26 mouse cellular contexts compared by ENCODE assay signal in the genomic region with DNA sequence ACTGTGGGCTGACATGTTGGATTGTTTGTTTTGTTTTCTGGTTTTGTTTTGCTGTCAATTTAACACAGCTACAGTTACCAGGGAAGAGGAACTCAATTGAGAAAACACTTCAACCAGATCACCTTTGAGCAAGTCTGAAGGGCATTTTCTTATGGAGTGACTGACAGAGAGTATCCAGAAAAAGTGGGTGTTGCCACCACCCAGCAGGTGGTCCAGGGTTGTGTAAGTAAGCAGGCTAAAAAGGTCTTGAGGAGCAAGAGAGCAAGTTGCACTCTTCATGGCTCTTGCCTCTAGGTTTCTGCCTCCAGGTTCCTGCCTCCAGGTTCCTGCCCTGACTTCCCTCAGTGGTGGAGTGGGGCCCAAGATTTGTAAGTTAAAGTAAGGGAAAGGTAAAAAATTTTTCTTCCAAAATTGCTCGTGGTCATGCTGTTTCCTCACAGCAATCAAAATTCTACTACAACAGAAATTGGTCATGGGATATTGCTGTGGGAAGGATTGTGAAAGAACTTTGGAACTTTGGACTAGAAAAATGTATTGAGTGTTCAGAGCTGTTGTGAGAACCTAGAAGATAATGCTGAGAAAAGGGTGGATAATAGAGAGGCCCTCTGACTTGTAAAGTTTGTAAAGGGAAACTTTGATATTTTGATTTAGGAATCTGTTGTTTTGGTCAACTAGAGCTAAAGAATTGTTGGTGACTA.
DNase-seq lines count a peak whose midpoint lies in the region; ATAC-seq and TF ChIP-seq lines count a peak whose summit lies in the region.
"Had no signal": no experiment of that assay in that cellular context is flagged by ENCODE, and none has a peak within 500 bp of the region (broad histone marks: within the 10 kb centered on the region; RNA-seq: fewer than 3 reads in every experiment).

No protein-coding gene starts in this region.

- 0 out of 2 replicates have a peak overlapping the region, but pooled peaks have one; percentile 10 for H3K27ac ChIP-seq in intestine, postnatal 0 days (ENCODE audit: low read depth, low read length)
- H3K27ac ChIP-seq in thymus, adult 2 months (ENCODE audit: control insufficient read depth, insufficient read depth, low read length), result no peak overlapping the region
- H3K27ac ChIP-seq in kidney, embryonic 14.5 days (ENCODE audit: low read depth, low read length), result no peak overlapping the region
- H3K27ac ChIP-seq: gastrocnemius, adult 2 months; heart, embryonic 15.5 days; hindbrain, embryonic 14.5 days; hindbrain, postnatal 0 days had no signal

- H3K9ac ChIP-seq in intestine, postnatal 0 days (ENCODE audit: low read depth, low read length), result no peak overlapping the region
- no peak overlapping the region for H3K9ac ChIP-seq in kidney, embryonic 14.5 days (ENCODE audit: low read depth, low read length)
- H3K9ac ChIP-seq: forebrain, postnatal 0 days; heart, embryonic 12.5 days; heart, embryonic 15.5 days; hindbrain, embryonic 14.5 days had no signal

- 33% methylated on average over 1 of the region's 1 CpGs for WGBS in intestine, postnatal 0 days
- 85% methylated on average over 1 of the region's 1 CpGs for WGBS in thymus, adult 2 months
- WGBS in kidney, embryonic 14.5 days, result 94% methylated on average over 1 of the region's 1 CpGs

- no peaks in the 10 kb centered on the region for H3K27me3 ChIP-seq in intestine, postnatal 0 days (replicated peaks; ENCODE audit: control insufficient read depth, insufficient read depth, low read length)
- no peaks in the 10 kb centered on the region for H3K27me3 ChIP-seq in thymus, adult 2 months (ENCODE audit: control insufficient read depth, insufficient read depth, low read length)
- no peaks in the 10 kb centered on the region for H3K27me3 ChIP-seq in kidney, embryonic 14.5 days (ENCODE audit: control insufficient read depth, insufficient read depth, low read length)
- H3K27me3 ChIP-seq: CH12.LX; heart, embryonic 12.5 days; heart, embryonic 15.5 days had no signal

- H3K9me3 ChIP-seq in intestine, postnatal 0 days (ENCODE audit: control insufficient read depth), result no peaks in the 10 kb centered on the region
- H3K9me3 ChIP-seq in kidney, embryonic 14.5 days (ENCODE audit: control insufficient read depth, low read length), result no peaks in the 10 kb centered on the region
- H3K9me3 ChIP-seq: heart, embryonic 12.5 days; heart, embryonic 15.5 days had no signal

- no peaks in the 10 kb centered on the region for H3K36me3 ChIP-seq in intestine, postnatal 0 days (ENCODE audit: control insufficient read depth, insufficient read depth)
- no peaks in the 10 kb centered on the region for H3K36me3 ChIP-seq in thymus, adult 2 months (ENCODE audit: control insufficient read depth, insufficient read depth, low read length)
- no peaks in the 10 kb centered on the region for H3K36me3 ChIP-seq in kidney, embryonic 14.5 days (ENCODE audit: control insufficient read depth, insufficient read depth, low read length)
- H3K36me3 ChIP-seq: heart, embryonic 12.5 days; heart, embryonic 15.5 days had no signal

- ATAC-seq in intestine, postnatal 0 days, result 0 out of 2 replicates have a peak, but pooled peaks have one; percentile 59
- ATAC-seq in kidney, embryonic 14.5 days (ENCODE audit: low FRiP score, low TSS enrichment), result no peak
- ATAC-seq: forebrain, embryonic 14.5 days; forebrain, postnatal 0 days; hindbrain, postnatal 0 days; inflammation-experienced regulatory T-cells, adult 6 months had no signal

- TF ChIP-seq CTCF in intestine, postnatal 0 days (IDR thresholded peaks at IDR 0.05; ENCODE audit: low read depth), result no peak
- TF ChIP-seq CTCF in thymus, adult 2 months (IDR thresholded peaks at IDR 0.05; ENCODE audit: borderline replicate concordance, control insufficient read depth, extremely low read depth, insufficient read depth, low read length, poor library complexity), result no peak

- H3K4me3 ChIP-seq in intestine, postnatal 0 days (ENCODE audit: low read depth, low read length), result no peak overlapping the region
- no peak overlapping the region for H3K4me3 ChIP-seq in thymus, adult 2 months (ENCODE audit: control insufficient read depth, insufficient read depth, low read length)
- no peak overlapping the region for H3K4me3 ChIP-seq in kidney, embryonic 14.5 days (ENCODE audit: low read length)
- H3K4me3 ChIP-seq: gastrocnemius, adult 2 months; heart, embryonic 12.5 days; heart, embryonic 15.5 days had no signal

- no peak overlapping the region for H3K4me2 ChIP-seq in intestine, postnatal 0 days (replicated peaks; ENCODE audit: low read depth)
- H3K4me2 ChIP-seq in kidney, embryonic 14.5 days (replicated peaks; ENCODE audit: low read depth, low read length), result no peak overlapping the region
- H3K4me2 ChIP-seq: heart, embryonic 12.5 days; heart, embryonic 15.5 days; hindbrain, embryonic 14.5 days had no signal

- H3K4me1 ChIP-seq in intestine, postnatal 0 days (replicated peaks; ENCODE audit: control insufficient read depth, insufficient read depth, low read length), result 0 out of 2 replicates have a peak, but pooled peaks cover 4% of the 10 kb centered on the region
- no peaks in the 10 kb centered on the region for H3K4me1 ChIP-seq in thymus, adult 2 months (replicated peaks; ENCODE audit: control insufficient read depth, insufficient read depth, low read length)
- no peaks in the 10 kb centered on the region for H3K4me1 ChIP-seq in kidney, embryonic 14.5 days (ENCODE audit: control insufficient read depth, insufficient read depth, low read length)

- TF ChIP-seq POLR2A in thymus, adult 2 months (IDR thresholded peaks at IDR 0.05; ENCODE audit: control insufficient read depth, extremely low read depth, insufficient read depth, low read length, poor library complexity), result no peak

- DNase-seq in ES-CJ7 (ENCODE audit: low read depth, low spot score) (peak; percentile 38), R1 (ENCODE audit: low read depth, low spot score) (peak; percentile 49)
- peak; percentile 31 for DNase-seq in fibroblast of lung, adult 2 months (ENCODE audit: low read depth)
- no peak for DNase-seq in thymus, adult 2 months
- DNase-seq in yolk sac, embryonic 10.5 days (ENCODE audit: low spot score), result no peak
- DNase-seq: adrenal gland, adult 8-10 months; adrenal gland, postnatal 25 days; B cell, adult 2 months; cerebellum, adult 18-20 months; cerebellum, adult 9-10 months; cerebellum, postnatal 14 days; forebrain, postnatal 0 days; gastrocnemius, adult 2 months; gastrocnemius, postnatal 14 days; heart, adult 11 months; heart, postnatal 10 days; heart, postnatal 4 days had no signal

Comparison
In these comparisons a context has a peak if more than half of its experiments do, and no peak if none do; other contexts are left out.
1. DNase-seq: peak in ES-CJ7 (single experiment), R1 (single experiment) and fibroblast of lung, adult 2 months (single experiment); none in thymus, adult 2 months (single experiment) and yolk sac, embryonic 10.5 days (single experiment).